Mouse (Mus musculus): ENCODE results near the gene Agap1.

DNA sequence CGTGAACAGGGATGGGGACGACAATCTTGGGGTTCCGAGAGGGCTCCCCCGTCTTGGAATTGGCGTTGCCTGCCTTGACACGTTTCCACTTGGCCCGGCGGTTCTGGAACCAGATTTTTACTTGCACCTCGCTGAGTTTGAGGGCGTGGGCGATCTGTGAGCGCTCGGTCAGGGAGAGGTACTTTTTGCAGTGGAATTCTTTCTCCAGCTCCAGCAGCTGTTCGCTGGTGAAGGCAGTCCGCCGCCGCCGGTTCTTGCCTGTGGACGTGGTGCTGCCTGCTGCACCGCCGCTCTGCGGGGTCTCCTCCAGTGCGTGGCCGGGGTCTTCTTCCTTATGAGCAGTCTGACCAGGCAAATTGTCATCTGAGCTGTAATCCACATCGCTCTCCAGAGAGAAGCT lies 474.1 kb downstream of the Agap1 start:
- TF ChIP-seq CTCF (IDR thresholded peaks at IDR 0.05; ENCODE audit: borderline replicate concordance, control insufficient read depth, extremely low read depth, insufficient read depth, low read length, poor library complexity) (no peak), POLR2A (IDR thresholded peaks at IDR 0.05; ENCODE audit: control insufficient read depth, extremely low read depth, insufficient read depth, low read length, poor library complexity) (no peak)

Data from thymus, adult 2 months (tissue).